Mouse (Mus musculus) hindbrain, embryonic 16.5 days (tissue): ENCODE measurements around the gene Ppp1r7. TPM values are rescaled to one million over a fixed set of nuclear protein-coding genes. Genes with fewer than 3 reads are reported as not detected.

Source experiments
- ATAC-seq: fragments of 200-750 bp; cut with Nextera tagmentation; 2 replicates; pipeline ENCODE4 v1.8.0; 2017; ENCODE audit warnings: moderate TSS enrichment, moderate library complexity
- H3K27ac ChIP-seq: fragments of 300-500 bp; sonication (generic); 2 replicates; pipeline ENCODE4 v1.5.1; 2014; ENCODE audit warnings: low read depth, mild to moderate bottlenecking, control low read depth, low read length, moderate library complexity
- H3K27me3 ChIP-seq: fragments of 300-500 bp; sonication (generic); replicated peaks from 2 replicates; pipeline ENCODE4 v1.6.1; 2014; ENCODE audit warnings: low read length; ENCODE audit not compliant: control insufficient read depth, insufficient read depth
- H3K36me3 ChIP-seq: fragments of 300-500 bp; sonication (generic); 2 replicates; pipeline ENCODE4 v1.6.1; 2014; ENCODE audit warnings: mild to moderate bottlenecking, low read length, moderate library complexity, mixed read lengths; ENCODE audit not compliant: control insufficient read depth, insufficient read depth
- H3K4me1 ChIP-seq: fragments of 300-500 bp; sonication (generic); 2 replicates; pipeline ENCODE4 v1.6.1; 2014; ENCODE audit warnings: low read depth, low read length; ENCODE audit not compliant: control insufficient read depth, insufficient read depth
- H3K4me2 ChIP-seq: fragments of 300-500 bp; sonication (generic); 2 replicates; pipeline ENCODE4 v1.6.1; 2014; ENCODE audit warnings: mild to moderate bottlenecking, low read length, control low read depth, moderate library complexity
- H3K4me3 ChIP-seq: fragments of 300-500 bp; sonication (generic); 2 replicates; pipeline ENCODE4 v1.5.1; 2014; ENCODE audit warnings: mild to moderate bottlenecking, low read length, control low read depth, moderate library complexity
- H3K9ac ChIP-seq: fragments of 300-500 bp; sonication (generic); 2 replicates; pipeline ENCODE4 v1.6.1; 2014; ENCODE audit warnings: low read depth, mild to moderate bottlenecking, control low read depth, low read length, moderate library complexity
- H3K9me3 ChIP-seq: fragments of 300-500 bp; sonication (generic); 2 replicates; pipeline ENCODE4 v1.6.1; 2014; ENCODE audit warnings: mild to moderate bottlenecking, low read length, moderate library complexity; ENCODE audit not compliant: control insufficient read depth
- WGBS: fragments of 180-500 bp; shearing (Covaris S2); extraction: QIAGEN DNeasy Blood & Tissue Kit; methylation state at CpG from one replicate; pipeline ENCODE4 v1.1.7; 2014; 5-methylcytosine and 5-hydroxymethylcytosine counted together
- polyA plus RNA-seq: library from polyadenylated mRNA; unstranded; fragments of >200 nt; fragmentation: Nextera tagmentation; extraction: Ambion mirVana; gene quantifications from 2 replicates; pipeline ENCODE4 v1.2.1, GENCODE M21; 2015

The Ppp1r7 gene
- polyA plus RNA-seq, 1 experiment from 2014 or later, result 56.0 TPM

DNA sequence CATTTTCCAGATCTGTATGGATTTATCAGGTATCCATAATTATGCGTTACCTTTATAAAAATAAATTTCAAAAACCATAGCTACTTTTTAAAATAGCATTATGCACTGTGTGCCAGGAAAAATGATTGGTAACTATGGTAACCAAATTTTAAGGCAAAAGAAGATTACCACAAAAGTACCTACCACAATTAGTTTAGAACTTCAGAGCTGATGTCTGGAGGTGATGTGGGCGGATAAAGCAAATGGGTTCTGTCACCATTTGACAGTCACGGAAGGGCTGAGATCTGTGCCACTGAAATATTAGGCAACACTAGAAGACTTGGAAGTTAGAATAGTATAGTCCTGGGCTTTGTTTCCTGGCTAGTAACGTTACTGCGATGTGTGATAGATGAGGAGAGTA, 4.5 kb downstream of the Ppp1r7 start:
- no peak overlapping the region for H3K4me2 ChIP-seq
- H3K4me3 ChIP-seq, result no peak overlapping the region
- H3K9me3 ChIP-seq, result no peaks in the 10 kb centered on the region
- ATAC-seq, result no peak
- H3K4me1 ChIP-seq, result peaks cover 6% of the 10 kb centered on the region
- 94% methylated on average over 5 of the region's 5 CpGs for WGBS
- H3K27ac ChIP-seq, result no peak overlapping the region
- peaks cover 15% of the 10 kb centered on the region for H3K36me3 ChIP-seq
- H3K9ac ChIP-seq, result no peak overlapping the region
- H3K27me3 ChIP-seq, result no peaks in the 10 kb centered on the region

DNA sequence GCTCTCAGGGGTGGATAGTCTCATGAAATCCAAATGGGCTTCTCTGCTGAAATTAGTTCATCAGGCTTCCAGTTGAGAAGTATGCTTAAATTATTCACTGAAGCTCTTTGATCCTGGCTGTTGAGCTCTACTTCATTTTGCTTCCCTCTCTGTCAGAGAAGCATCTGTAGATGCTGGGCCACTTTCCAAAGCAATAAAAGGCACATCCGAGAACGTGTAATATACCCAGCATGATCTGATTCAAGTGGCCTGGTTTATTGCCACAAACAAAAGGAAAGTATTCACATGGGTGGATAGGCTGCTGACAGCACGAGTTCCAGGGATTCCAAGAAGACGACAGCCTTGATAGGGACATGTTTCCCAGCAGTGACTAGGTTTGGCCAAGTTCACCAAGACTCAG, 7.0 kb downstream of the Ppp1r7 start:
- WGBS, result 59% methylated on average over 4 of the region's 4 CpGs
- no peak for ATAC-seq

DNA sequence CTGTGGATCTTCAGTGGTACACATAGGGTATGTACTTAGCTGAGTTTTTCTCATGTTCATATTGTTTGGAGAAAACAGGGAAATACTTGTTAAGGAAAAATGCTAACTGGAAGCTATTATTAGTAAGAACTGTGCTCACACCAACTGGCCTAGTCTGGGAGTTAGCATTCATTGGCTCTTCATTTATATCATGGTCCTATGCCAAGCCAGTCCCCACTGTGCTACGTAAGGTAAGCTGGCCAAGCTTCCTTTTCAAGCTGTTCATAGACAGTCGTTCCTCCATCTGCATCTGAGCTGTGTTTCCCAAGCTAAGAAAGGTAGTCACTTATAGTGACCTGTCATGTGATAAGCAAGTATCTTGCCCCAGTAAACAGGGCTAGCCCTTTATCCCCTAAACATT, 10.1 kb downstream of the Ppp1r7 start:
- H3K4me2 ChIP-seq, result no peak overlapping the region
- peaks cover 30% of the 10 kb centered on the region for H3K36me3 ChIP-seq
- no peak overlapping the region for H3K4me3 ChIP-seq
- no peaks in the 10 kb centered on the region for H3K27me3 ChIP-seq
- WGBS, result 91% methylated on average over 2 of the region's 2 CpGs
- ATAC-seq, result no peak
- H3K9ac ChIP-seq, result no peak overlapping the region
- no peaks in the 10 kb centered on the region for H3K4me1 ChIP-seq
- no peaks in the 10 kb centered on the region for H3K9me3 ChIP-seq
- H3K27ac ChIP-seq, result no peak overlapping the region

More for the DNA sequence above, 7.0 kb downstream of the Ppp1r7 start:
- no peaks in the 10 kb centered on the region for H3K9me3 ChIP-seq
- no peak overlapping the region for H3K4me3 ChIP-seq
- H3K9ac ChIP-seq, result no peak overlapping the region
- H3K4me1 ChIP-seq, result peaks cover under 1% of the 10 kb centered on the region
- no peak overlapping the region for H3K27ac ChIP-seq
- no peaks in the 10 kb centered on the region for H3K27me3 ChIP-seq
- H3K36me3 ChIP-seq, result peaks cover 22% of the 10 kb centered on the region
- H3K4me2 ChIP-seq, result no peak overlapping the region

DNA sequence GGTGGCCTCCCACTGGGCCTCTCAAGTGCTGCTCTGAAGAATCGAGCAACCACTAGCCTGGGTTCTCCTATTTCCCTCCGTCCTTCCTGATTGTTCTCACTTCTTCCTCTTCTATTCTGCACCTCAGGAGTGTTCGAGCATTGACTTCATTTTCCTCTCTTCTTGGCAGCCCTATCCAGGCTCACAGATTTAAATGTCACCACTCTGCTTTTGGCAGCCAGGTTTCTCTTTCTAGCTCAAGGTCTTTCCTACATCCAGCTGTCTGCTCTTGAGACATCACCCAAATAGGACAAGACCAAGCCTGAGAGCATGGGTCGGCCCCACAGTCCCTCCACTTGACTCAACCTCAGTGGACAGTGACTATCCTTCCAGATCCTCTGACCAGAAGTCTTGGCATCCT, 20.0 kb downstream of the Ppp1r7 start:
- ATAC-seq, result no peak
- H3K9me3 ChIP-seq, result no peaks in the 10 kb centered on the region
- H3K9ac ChIP-seq, result no peak overlapping the region
- no peaks in the 10 kb centered on the region for H3K4me1 ChIP-seq
- H3K27me3 ChIP-seq, result no peaks in the 10 kb centered on the region
- H3K4me3 ChIP-seq, result no peak overlapping the region
- peaks cover 47% of the 10 kb centered on the region for H3K36me3 ChIP-seq
- H3K4me2 ChIP-seq, result no peak overlapping the region
- no peak overlapping the region for H3K27ac ChIP-seq
- 88% methylated on average over 4 of the region's 4 CpGs for WGBS

DNA sequence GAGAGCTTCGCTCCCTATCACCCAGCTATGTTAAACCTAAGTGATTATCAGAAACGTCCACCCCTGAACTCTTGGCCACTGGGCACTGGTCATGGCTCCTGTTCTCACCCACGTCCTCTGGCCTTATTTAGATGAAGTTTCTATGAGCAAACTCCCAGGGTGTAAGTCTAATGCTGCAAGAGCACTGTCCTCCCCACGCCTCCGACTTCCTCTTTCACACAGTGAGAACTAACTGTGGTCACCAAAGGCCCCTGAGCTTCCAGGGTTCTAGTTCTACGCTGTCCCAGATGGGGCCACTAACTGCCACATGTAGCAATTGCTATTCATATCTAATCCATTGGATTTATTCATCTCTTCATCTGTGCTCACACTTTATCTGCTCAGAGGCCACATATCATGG, 23.0 kb downstream of the Ppp1r7 start:
- no peak overlapping the region for H3K4me2 ChIP-seq
- 93% methylated on average over 6 of the region's 6 CpGs for WGBS
- no peak overlapping the region for H3K4me3 ChIP-seq
- no peak overlapping the region for H3K9ac ChIP-seq
- H3K36me3 ChIP-seq, result peaks cover 35% of the 10 kb centered on the region
- no peaks in the 10 kb centered on the region for H3K4me1 ChIP-seq
- no peaks in the 10 kb centered on the region for H3K9me3 ChIP-seq
- no peak for ATAC-seq
- H3K27me3 ChIP-seq, result no peaks in the 10 kb centered on the region
- H3K27ac ChIP-seq, result no peak overlapping the region

DNA sequence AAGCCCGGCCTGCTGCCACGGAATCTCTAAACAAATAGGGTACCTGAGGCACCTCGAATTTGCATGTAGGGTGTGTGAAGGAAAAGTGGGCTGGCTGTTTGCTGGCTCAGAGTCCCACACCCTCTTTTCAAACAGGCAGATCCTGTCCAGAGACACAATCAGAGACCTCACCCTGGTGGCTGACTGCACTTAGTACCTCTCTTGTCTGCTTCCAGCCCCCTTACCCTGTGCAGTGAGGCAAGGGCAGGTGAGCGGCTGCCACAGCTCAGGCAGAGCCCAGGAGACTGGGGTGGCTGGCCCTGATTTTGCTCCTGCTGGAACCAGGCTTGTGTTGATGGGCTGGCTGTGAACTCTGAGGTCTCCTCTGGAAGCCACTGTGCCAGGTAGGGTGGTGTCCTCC, 31.0 kb downstream of the Ppp1r7 start, which contains the start of gene Ano7:
Ano7 (plus strand) TSS at position 266 of the 400 bp plus-strand sequence.
- no peaks in the 10 kb centered on the region for H3K9me3 ChIP-seq
- no peaks in the 10 kb centered on the region for H3K27me3 ChIP-seq
- H3K36me3 ChIP-seq, result no peaks in the 10 kb centered on the region
- 81% methylated on average over 4 of the region's 4 CpGs for WGBS
- ATAC-seq, result no peak
- H3K27ac ChIP-seq, result no peak within 1 kb of the TSS
- H3K4me3 ChIP-seq, result no peak within 1 kb of the TSS
- H3K9ac ChIP-seq, result no peak within 1 kb of the TSS
- no peak within 1 kb of the TSS for H3K4me2 ChIP-seq
- no peaks in the 10 kb centered on the region for H3K4me1 ChIP-seq

DNA sequence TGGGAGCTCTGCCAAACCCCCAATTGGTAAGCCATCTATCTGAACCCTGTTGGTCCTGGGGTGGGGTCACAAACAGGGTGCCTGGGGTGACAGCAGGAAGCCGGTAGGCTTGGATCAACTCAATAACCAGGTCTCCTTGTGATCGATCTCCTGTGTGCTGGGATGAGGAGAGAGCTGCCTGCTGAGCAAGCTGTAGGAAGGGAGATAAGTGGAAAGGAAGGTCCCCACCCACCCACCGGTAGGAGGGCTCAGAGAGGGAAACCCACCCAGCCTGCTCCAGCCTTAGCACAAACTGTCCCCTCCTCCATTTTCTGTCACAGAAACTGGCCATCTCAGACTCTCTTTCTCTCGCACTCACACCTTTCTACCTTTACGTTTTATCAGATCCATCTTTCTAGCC, 34.7 kb downstream of the Ppp1r7 start:
- no peak overlapping the region for H3K27ac ChIP-seq
- no peaks in the 10 kb centered on the region for H3K36me3 ChIP-seq
- 81% methylated on average over 5 of the region's 5 CpGs for WGBS

DNA sequence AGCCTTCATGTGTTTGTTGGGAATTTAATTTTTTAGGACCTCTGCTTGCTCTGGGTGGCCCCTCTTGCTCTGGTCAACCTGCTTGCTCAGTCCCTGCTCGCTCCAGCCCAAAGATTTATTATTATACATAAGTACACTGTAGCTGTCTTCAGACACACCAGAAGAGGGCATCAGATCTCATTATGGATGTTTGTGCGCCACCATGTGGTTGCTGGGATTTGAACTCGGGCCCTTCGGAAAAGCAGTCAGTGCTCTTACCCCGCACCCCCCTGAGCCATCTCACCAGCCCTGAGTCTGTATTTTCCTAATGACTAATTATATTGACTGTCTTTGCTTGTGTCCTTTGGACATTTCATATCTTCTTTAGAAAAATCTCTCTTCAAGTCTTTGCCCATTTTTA, 36.5 kb downstream of the Ppp1r7 start:
- 73% methylated on average over 5 of the region's 5 CpGs for WGBS
- no peaks in the 10 kb centered on the region for H3K4me1 ChIP-seq
- H3K9me3 ChIP-seq, result no peaks in the 10 kb centered on the region
- no peak overlapping the region for H3K4me2 ChIP-seq
- ATAC-seq, result no peak
- no peaks in the 10 kb centered on the region for H3K27me3 ChIP-seq
- no peak overlapping the region for H3K9ac ChIP-seq
- no peaks in the 10 kb centered on the region for H3K36me3 ChIP-seq
- H3K27ac ChIP-seq, result no peak overlapping the region
- no peak overlapping the region for H3K4me3 ChIP-seq

More for the DNA sequence above, 34.7 kb downstream of the Ppp1r7 start:
- no peak for ATAC-seq
- H3K4me1 ChIP-seq, result no peaks in the 10 kb centered on the region
- no peaks in the 10 kb centered on the region for H3K27me3 ChIP-seq
- H3K9me3 ChIP-seq, result no peaks in the 10 kb centered on the region
- H3K9ac ChIP-seq, result no peak overlapping the region
- no peak overlapping the region for H3K4me3 ChIP-seq
- H3K4me2 ChIP-seq, result no peak overlapping the region

DNA sequence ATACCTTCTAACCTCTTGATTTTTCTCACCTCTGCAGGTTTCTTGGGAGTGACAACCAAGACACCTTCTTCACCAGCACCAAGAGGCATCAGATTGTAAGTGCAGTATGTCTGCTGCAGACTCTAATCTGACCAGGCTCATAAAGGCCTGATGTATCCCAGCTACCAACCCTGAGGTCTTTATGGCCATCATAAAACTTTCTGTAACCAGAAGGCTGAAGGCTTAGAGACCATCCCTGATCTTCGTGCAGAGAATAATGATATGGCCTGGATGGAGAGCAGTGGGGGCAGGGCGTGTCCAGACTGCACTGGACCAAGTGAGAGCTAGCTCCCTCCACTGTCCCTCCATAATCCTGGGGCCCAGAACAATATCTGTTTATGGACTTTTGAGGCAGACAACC, 44.5 kb downstream of the Ppp1r7 start:
- no peak overlapping the region for H3K4me3 ChIP-seq
- WGBS, result 88% methylated on average over 2 of the region's 2 CpGs
- H3K27me3 ChIP-seq, result no peaks in the 10 kb centered on the region
- H3K9me3 ChIP-seq, result no peaks in the 10 kb centered on the region
- H3K4me1 ChIP-seq, result no peaks in the 10 kb centered on the region
- no peak for ATAC-seq
- H3K27ac ChIP-seq, result no peak overlapping the region
- H3K4me2 ChIP-seq, result no peak overlapping the region
- H3K9ac ChIP-seq, result no peak overlapping the region
- no peaks in the 10 kb centered on the region for H3K36me3 ChIP-seq

DNA sequence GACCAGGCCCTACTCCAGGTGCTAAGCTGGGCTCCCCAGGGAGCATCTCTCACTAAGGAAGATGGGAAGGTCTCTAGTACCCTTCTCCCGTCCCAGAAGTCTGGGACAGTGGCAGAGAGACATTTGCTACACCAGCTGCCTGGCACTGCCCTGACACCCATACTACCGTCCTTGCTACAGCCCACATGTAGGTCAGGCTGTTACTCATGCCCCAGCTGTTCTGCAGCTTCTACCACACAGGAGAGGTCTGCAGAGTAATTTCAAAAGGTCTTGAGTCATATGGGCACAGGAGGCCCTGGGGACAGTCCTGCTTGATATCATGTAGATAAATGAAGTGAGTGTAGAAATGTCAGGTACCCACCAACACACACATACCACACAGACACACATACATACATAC, 46.3 kb downstream of the Ppp1r7 start:
- Histone ChIP-seq H3K4me2 (no peak overlapping the region), H3K9me3 (no peaks in the 10 kb centered on the region), H3K36me3 (no peaks in the 10 kb centered on the region), H3K4me1 (no peaks in the 10 kb centered on the region), H3K27ac (no peak overlapping the region), H3K27me3 (no peaks in the 10 kb centered on the region), H3K9ac (no peak overlapping the region), H3K4me3 (no peak overlapping the region)
- no peak for ATAC-seq
- 58% methylated on average over 2 of the region's 2 CpGs for WGBS
